Mouse (Mus musculus): ENCODE results near the gene Ube2k. TPM values are rescaled to one million over a fixed set of nuclear protein-coding genes. Genes with fewer than 3 reads are reported as not detected.

Ube2k gene
- total RNA-seq, 2 experiments from 2014 or later, result 62.1 to 65.9 TPM

DNA sequence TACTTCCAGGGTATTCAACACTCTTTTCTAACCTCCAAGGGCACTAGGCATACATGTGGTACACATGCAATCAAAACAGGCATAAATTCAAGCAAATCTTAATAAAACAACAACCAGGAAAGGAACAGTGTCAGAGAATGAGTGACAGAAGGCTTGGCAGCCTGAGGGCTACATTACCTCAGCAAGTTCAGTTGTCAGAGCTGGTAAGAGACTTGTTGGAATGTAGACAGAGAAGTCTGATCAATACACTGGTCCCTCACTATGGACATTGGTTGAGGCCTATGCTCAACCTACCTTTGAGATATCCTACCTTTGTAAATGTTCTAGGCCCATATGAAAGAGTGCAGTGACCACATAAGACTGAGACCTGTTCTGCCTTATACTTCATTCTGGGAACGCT, 69.8 kb downstream of the Ube2k start:
- intact Hi-C loops (cut with DNase I), result no loop called here
- no peak for DNase-seq
- H3K4me3 ChIP-seq, result no peak overlapping the region
- no peak for TF ChIP-seq CTCF (IDR thresholded peaks at IDR 0.05)
- no peak overlapping the region for H3K27ac ChIP-seq

DNA sequence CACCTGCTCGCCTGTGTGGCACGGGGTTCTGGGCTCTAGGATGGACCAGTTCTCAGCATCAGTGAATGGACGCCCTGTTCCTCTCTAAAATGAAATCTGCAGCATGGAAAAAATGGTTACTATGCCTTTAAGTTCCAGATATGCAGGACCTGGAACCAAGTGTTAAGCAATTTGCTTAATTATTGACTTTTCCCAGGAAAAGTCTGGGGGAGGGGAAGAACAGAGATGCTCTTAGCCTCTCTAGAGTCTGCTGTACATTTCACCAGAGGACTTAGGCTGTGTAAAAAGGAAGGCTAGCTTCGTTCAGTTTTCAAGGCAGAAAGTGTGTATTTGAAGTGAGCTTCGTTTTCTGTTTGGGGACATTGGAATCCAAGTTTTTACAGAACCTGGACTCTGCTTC, 72.7 kb downstream of the Ube2k start:
- intact Hi-C loops (cut with DNase I), result no loop called here
- TF ChIP-seq CTCF (IDR thresholded peaks at IDR 0.05), result no peak
- Histone ChIP-seq H3K4me3 (no peak overlapping the region), H3K27ac (no peak overlapping the region)
- DNase-seq, result no peak

DNA sequence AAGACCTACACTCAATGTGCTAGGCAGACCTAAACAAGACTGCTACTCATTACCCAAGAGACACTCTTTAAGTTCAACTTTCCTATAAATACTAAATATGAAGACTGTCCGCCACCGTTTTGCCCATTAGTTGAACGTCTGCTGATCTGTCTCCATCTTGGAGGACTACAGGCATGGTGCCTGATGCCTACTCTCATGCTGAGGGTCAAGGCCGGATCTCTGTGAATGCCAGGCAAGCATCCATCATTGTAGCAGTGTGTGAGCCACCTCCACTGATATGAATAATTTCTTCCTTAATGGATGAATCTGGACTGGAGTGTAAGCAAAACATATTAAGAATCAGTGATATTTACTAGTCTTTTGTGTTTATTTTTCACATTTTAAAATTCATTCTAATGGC, 73.5 kb downstream of the Ube2k start:
- H3K27ac ChIP-seq, result no peak overlapping the region
- no peak for TF ChIP-seq CTCF (IDR thresholded peaks at IDR 0.05)
- H3K4me3 ChIP-seq, result no peak overlapping the region
- DNase-seq, result no peak
- intact Hi-C loops (cut with DNase I), result no loop called here

DNA sequence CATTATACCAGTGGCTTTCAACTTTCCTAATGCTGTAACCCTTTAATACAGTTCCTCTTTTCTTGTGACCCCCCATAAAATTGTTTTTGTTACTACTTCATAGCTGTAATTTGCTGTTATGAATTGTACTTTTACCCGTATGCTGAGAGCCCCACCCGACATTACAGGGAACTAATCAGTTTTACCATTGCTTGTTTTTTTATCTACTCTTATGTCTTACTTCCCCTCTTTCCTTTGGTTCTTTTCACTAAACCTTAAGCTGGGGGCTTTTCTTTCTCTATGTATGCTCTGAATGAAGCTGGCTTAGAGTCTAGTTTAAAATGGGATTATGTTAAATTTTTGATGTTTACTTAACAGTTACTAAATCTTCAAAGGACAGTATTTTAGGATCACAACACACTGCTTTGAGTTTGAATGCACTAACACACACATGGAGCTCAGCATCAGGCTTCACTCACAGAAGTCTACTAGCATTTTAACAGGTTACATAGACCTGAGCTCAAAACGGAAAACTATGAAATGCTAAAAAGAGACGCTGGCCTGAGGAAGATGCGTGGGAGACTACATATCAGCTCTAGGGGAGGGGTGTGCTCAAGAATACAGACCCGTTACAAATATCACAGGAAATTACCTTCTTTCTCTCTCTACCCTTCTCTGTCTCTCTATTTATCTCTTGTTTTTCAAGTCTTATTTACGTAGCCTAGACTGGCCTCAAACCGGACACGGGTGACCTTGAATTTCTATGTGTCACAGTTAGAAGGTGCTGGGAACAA, 76.3 kb downstream of the Ube2k start:
- Histone ChIP-seq H3K4me3 (no peak overlapping the region), H3K27ac (no peak overlapping the region)
- DNase-seq, result no peak
- no peak for TF ChIP-seq CTCF (IDR thresholded peaks at IDR 0.05)
- intact Hi-C loops (cut with DNase I), result no loop called here

DNA sequence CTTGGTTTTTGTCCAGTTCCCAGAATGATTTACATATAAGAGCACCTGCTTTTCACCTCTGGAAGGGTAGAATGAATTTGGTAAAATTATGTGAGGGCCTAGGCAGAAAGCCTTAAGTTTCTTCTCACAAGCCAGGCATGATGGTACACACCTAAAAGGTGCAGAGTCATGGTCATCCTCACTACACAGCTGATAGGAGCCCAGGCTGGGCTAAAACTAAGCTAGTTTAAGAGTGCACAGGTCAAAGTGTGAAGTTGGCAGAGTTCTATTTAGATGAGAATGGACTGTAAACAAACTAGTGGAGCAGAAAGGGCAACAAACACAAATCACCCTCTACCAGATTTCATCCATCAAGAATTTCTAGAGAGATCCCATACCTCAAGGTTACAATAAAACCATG, 87.3 kb downstream of the Ube2k start:
- no peak for DNase-seq
- no peak for TF ChIP-seq CTCF (IDR thresholded peaks at IDR 0.05)
- Histone ChIP-seq H3K4me3 (no peak overlapping the region), H3K27ac (no peak overlapping the region)
- intact Hi-C loops (cut with DNase I), result no loop called here

DNA sequence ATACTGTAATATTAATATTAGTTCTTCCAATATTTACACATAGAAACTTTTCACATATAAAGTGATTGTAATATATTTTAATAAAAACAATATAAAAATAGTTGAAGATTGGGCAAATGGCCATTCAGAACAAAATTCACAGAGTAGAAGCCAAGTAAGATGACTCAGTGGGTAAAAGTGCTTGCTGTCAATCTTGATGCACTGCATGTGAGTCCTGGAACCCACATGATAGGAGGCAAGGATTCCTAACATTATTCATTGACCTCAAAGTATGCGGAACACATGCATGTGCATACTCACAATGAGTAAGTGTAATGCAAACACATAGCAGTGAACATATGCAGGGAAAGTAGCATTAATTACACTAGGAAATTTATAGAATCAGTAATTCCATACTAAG, 101.9 kb downstream of the Ube2k start:
- TF ChIP-seq CTCF (IDR thresholded peaks at IDR 0.05), result no peak

More for the DNA sequence above, 101.9 kb downstream of the Ube2k start:
- Histone ChIP-seq H3K4me3 (no peak overlapping the region), H3K27ac (no peak overlapping the region)
- no peak for DNase-seq
- intact Hi-C loops (cut with DNase I), result loop anchor here (10.0 kb wide), 2 partner anchors 56 to 234 kb away; partner anchors contain the start of gene Pds5a

Other genes starting within 250 kb of the Ube2k start
- 10 to 100 TPM; 26.3 to 27.7 TPM for gene Rfc1, start 201.6 kb upstream of the Ube2k start, total RNA-seq (2021)
- gene Klb, start 188.9 kb upstream of the Ube2k start, total RNA-seq (2021), result under 1 TPM in 1 of 2 experiments, not detected in 1; 0.20 TPM
- 100 to 1,000 TPM; 502 to 606 TPM for gene Rpl9, start 145.8 kb upstream of the Ube2k start, total RNA-seq (2021)
- gene Lias, start 145.7 kb upstream of the Ube2k start, total RNA-seq (2021), result 10 to 100 TPM; 38.8 to 41.3 TPM
- 10 to 100 TPM in 1 of 2 experiments, 1 to 10 TPM in 1; 5.8 to 12.0 TPM for gene Ugdh, start 101.3 kb upstream of the Ube2k start, total RNA-seq (2021)
- not detected for gene Gm43552, start 44.4 kb upstream of the Ube2k start, total RNA-seq (2021)
- gene Smim14, start within 50 bp of the Ube2k start, total RNA-seq (2021), result 10 to 100 TPM; 39.2 to 41.7 TPM
- 10 to 100 TPM; 46.7 to 49.0 TPM for gene Pds5a, start 161.0 kb downstream of the Ube2k start, total RNA-seq (2021)
- 1 to 10 TPM; 5.0 to 7.8 TPM for gene N4bp2, start 226.3 kb downstream of the Ube2k start, total RNA-seq (2021)

Data from gastrocnemius, adult 2 months (tissue).